Mouse (Mus musculus): ENCODE results near the gene Herpud1. TPM values are rescaled to one million over a fixed set of nuclear protein-coding genes. Genes with fewer than 3 reads are reported as not detected.
A peak's percentile ranks its signal among the peaks of the same experiment; 100 is the strongest.

Herpud1 gene
- polyA plus RNA-seq (2016; fragmentation: Nextera tagmentation; extraction: Ambion mirVana), result 76.5 and 84.4 TPM in 2 replicates

DNA sequence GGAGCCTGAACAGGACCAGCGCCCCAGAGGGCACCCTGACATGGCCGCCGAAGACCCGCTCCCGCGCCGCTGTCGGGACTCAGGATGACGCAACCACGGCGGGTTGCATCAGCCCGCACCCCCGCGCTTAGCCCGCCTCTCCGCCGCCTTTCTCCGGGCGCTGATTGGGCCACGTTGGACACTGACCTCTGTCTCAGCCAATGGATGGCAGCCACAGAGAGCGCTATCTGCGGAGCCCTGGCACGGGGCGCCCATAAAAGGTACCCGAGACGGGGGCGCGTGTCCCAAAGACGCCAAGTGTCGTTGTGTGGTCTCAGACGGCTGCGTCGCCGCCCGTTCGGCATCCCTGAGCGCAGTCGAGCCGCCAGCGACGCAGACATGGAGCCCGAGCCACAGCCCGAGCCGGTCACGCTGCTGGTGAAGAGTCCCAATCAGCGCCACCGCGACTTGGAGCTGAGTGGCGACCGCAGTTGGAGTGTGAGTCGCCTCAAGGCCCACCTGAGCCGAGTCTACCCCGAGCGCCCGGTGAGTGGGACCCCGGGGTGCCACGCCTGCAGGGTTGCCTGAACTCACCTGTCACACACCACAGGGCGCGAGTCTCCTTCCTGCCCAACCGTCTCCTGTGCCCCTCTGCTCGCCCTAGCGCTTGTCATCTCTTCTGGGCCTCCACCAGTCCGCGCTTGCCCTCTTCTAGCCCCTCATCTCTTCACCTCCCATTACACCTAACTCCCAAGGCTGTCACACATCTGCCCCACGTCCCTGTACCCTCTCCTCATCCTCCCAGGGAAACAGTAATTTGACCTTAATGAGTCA, at the start of gene Herpud1:
Gene Herpud1 (plus strand): TSS at position 225 of the 813 bp plus-strand sequence.
- Histone ChIP-seq H3K36me3 (peaks cover 27% of the 10 kb centered on the region), H3K4me1 (peaks cover 44% of the 10 kb centered on the region), H3K27ac (peak within 1 kb of the TSS; percentile 95), H3K9ac (peak within 1 kb of the TSS; percentile 98), H3K27me3 (replicated peaks) (0 out of 2 replicates have a peak, but pooled peaks cover 4% of the 10 kb centered on the region), H3K4me3 (peak within 1 kb of the TSS; percentile 90), H3K4me2 (peak within 1 kb of the TSS; percentile 88), H3K9me3 (replicated peaks) (no peaks in the 10 kb centered on the region)
- WGBS (ENCODE audit: insufficient replicate concordance), result under 1% methylated on average over 65 of the region's 65 CpGs
- ATAC-seq, result peak; percentile 95

- H3K4me1 ChIP-seq, result no peaks in the 10 kb centered on the region
- H3K4me2 ChIP-seq, result no peak overlapping the region
- H3K36me3 ChIP-seq, result no peaks in the 10 kb centered on the region
- no peak overlapping the region for H3K9ac ChIP-seq
- no peaks in the 10 kb centered on the region for H3K9me3 ChIP-seq (replicated peaks)
- no peak for ATAC-seq
- no peak overlapping the region for H3K27ac ChIP-seq
- WGBS (ENCODE audit: insufficient replicate concordance), result 60% methylated on average over 8 of the region's 8 CpGs
- H3K4me3 ChIP-seq, result no peak overlapping the region
- no peaks in the 10 kb centered on the region; the same call in 1 of the 2 replicates for H3K27me3 ChIP-seq (replicated peaks)
Measured at GRCm38 (mm10) chr8:94337559-94337958, 48.7 kb upstream of the Herpud1 start.

- no peak overlapping the region for H3K27ac ChIP-seq
- H3K27me3 ChIP-seq (replicated peaks), result no peaks in the 10 kb centered on the region; the same call in 1 of the 2 replicates
- 45% methylated on average over 7 of the region's 7 CpGs for WGBS (ENCODE audit: insufficient replicate concordance)
- H3K36me3 ChIP-seq, result no peaks in the 10 kb centered on the region
- no peak overlapping the region for H3K4me2 ChIP-seq
- H3K9me3 ChIP-seq (replicated peaks), result no peaks in the 10 kb centered on the region
- no peak overlapping the region for H3K9ac ChIP-seq
- no peak for ATAC-seq
- no peak overlapping the region for H3K4me3 ChIP-seq
- H3K4me1 ChIP-seq, result no peaks in the 10 kb centered on the region
Measured at GRCm38 (mm10) chr8:94340796-94341195, 45.4 kb upstream of the Herpud1 start.

- Histone ChIP-seq H3K27ac (no peak overlapping the region), H3K9me3 (replicated peaks) (no peaks in the 10 kb centered on the region), H3K36me3 (no peaks in the 10 kb centered on the region), H3K4me2 (no peak overlapping the region), H3K9ac (no peak overlapping the region), H3K4me1 (no peaks in the 10 kb centered on the region), H3K4me3 (no peak overlapping the region), H3K27me3 (replicated peaks) (no peaks in the 10 kb centered on the region; the same call in 1 of the 2 replicates)
- WGBS (ENCODE audit: insufficient replicate concordance), result 78% methylated on average over 10 of the region's 10 CpGs
- no peak for ATAC-seq
Measured at GRCm38 (mm10) chr8:94342691-94343090, 43.5 kb upstream of the Herpud1 start.

DNA sequence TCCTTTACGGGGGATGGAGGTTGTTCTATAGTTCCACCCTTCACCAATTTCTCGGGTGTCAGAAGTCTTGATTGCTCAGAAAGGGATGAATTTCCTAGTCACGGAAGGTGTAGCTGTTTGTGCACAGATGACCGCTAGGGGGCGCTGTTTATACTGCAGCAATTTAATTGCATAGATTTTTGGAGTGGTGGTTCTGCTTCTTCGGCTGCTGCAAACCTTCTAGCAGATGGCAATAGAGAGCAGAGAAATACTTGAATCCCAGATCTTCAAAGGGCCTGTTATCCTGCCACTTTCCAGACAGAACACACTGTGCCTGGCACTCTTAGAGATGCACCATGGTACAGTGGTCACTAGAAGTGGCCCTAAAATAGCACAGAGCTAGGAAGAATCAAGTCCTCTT, 42.9 kb upstream of the Herpud1 start:
- H3K27me3 ChIP-seq (replicated peaks), result no peaks in the 10 kb centered on the region; the same call in 1 of the 2 replicates
- no peak for ATAC-seq
- WGBS (ENCODE audit: insufficient replicate concordance), result 11% methylated on average over 6 of the region's 6 CpGs
- H3K36me3 ChIP-seq, result no peaks in the 10 kb centered on the region
- no peaks in the 10 kb centered on the region for H3K9me3 ChIP-seq (replicated peaks)
- no peak overlapping the region for H3K9ac ChIP-seq
- H3K4me2 ChIP-seq, result no peak overlapping the region
- H3K4me1 ChIP-seq, result no peaks in the 10 kb centered on the region
- H3K4me3 ChIP-seq, result no peak overlapping the region
- H3K27ac ChIP-seq, result no peak overlapping the region

GRCm38 (mm10) chr8:94343778-94344320, 42.4 kb upstream of the Herpud1 start:
- no peaks in the 10 kb centered on the region for H3K4me1 ChIP-seq
- ATAC-seq, result no peak
- H3K4me2 ChIP-seq, result no peak overlapping the region

DNA sequence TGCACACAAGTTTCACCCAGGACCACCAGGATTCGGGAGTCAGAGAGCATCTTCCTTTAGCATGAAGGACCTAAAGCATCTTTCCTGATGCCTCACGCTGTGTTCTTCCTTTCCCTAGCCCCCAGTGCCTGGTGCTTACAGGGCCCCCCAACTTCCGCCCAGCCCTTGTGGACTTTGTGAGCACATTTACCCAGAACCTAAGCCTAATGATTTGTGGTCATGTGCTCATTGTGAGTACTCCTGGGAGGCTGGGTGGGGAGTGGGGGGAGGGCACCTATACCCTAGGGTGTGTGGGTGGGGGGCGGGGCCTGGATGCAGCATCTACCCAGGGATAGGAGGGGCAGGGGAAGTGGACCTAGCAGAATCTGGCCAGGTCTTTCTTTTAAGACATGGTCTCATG, 40.6 kb upstream of the Herpud1 start:
- H3K9me3 ChIP-seq (replicated peaks), result no peaks in the 10 kb centered on the region
- no peak overlapping the region for H3K27ac ChIP-seq
- no peaks in the 10 kb centered on the region for H3K36me3 ChIP-seq
- H3K4me3 ChIP-seq, result no peak overlapping the region
- WGBS (ENCODE audit: insufficient replicate concordance), result 66% methylated on average over 4 of the region's 4 CpGs
- no peak for ATAC-seq
- no peaks in the 10 kb centered on the region; the same call in none of the 2 replicates for H3K27me3 ChIP-seq (replicated peaks)
- no peak overlapping the region for H3K9ac ChIP-seq
- no peak overlapping the region for H3K4me2 ChIP-seq
- H3K4me1 ChIP-seq, result no peaks in the 10 kb centered on the region

More at GRCm38 (mm10) chr8:94343778-94344320, 42.4 kb upstream of the Herpud1 start:
- WGBS (ENCODE audit: insufficient replicate concordance), result 68% methylated on average over 11 of the region's 11 CpGs
- Histone ChIP-seq H3K4me3 (no peak overlapping the region), H3K27me3 (replicated peaks) (no peaks in the 10 kb centered on the region; the same call in 1 of the 2 replicates), H3K27ac (no peak overlapping the region), H3K9ac (no peak overlapping the region), H3K9me3 (replicated peaks) (no peaks in the 10 kb centered on the region), H3K36me3 (no peaks in the 10 kb centered on the region)

DNA sequence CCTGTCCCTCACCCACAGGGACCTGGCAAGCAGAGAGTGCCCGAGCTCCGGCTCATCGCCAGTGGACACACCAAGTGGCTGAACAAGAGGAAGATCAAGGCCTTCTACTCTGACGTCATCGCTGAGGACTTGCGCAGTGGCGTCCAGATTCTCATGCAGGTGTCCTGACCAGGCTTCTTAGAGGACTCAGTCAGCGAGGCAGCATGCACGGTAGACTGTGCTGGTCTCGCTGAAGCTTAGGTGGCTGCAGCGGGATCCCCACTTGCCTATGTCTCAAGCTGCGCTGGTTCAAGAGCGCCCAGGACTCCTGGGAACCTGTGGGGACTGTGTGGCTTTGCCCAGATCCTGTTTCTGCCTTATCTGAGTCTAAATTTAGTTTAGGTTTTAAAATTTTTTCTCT, 40.0 kb upstream of the Herpud1 start:
- Histone ChIP-seq H3K9ac (no peak overlapping the region), H3K4me1 (no peaks in the 10 kb centered on the region), H3K4me2 (no peak overlapping the region), H3K36me3 (no peaks in the 10 kb centered on the region), H3K27ac (no peak overlapping the region), H3K27me3 (replicated peaks) (no peaks in the 10 kb centered on the region; the same call in none of the 2 replicates), H3K4me3 (no peak overlapping the region), H3K9me3 (replicated peaks) (no peaks in the 10 kb centered on the region)
- 72% methylated on average over 13 of the region's 13 CpGs for WGBS (ENCODE audit: insufficient replicate concordance)
- no peak for ATAC-seq

DNA sequence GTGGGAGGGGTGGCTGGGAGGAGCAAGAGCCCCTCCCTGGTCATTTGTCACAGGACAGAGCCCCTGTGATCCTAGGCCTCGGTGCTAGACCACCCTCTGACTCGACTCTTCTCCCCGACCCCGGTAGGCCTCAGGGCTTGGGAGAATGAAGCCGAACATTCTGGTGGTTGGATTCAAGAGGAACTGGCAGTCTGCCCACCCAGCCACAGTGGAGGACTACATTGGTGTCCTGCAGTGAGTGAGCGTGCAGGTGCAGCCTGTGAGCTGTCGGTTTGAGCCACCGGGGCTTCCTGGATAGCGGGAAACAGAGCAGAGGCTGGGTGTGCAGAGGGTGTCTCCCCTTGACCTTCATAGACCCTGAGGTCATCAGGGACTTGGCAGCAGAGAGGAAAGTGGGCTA, 37.8 kb upstream of the Herpud1 start:
- Histone ChIP-seq H3K36me3 (no peaks in the 10 kb centered on the region), H3K9me3 (replicated peaks) (no peaks in the 10 kb centered on the region), H3K4me3 (no peak overlapping the region), H3K27ac (no peak overlapping the region), H3K4me1 (no peaks in the 10 kb centered on the region), H3K27me3 (replicated peaks) (no peaks in the 10 kb centered on the region; the same call in none of the 2 replicates), H3K9ac (no peak overlapping the region), H3K4me2 (no peak overlapping the region)
- no peak for ATAC-seq
- WGBS (ENCODE audit: insufficient replicate concordance), result 71% methylated on average over 9 of the region's 9 CpGs

DNA sequence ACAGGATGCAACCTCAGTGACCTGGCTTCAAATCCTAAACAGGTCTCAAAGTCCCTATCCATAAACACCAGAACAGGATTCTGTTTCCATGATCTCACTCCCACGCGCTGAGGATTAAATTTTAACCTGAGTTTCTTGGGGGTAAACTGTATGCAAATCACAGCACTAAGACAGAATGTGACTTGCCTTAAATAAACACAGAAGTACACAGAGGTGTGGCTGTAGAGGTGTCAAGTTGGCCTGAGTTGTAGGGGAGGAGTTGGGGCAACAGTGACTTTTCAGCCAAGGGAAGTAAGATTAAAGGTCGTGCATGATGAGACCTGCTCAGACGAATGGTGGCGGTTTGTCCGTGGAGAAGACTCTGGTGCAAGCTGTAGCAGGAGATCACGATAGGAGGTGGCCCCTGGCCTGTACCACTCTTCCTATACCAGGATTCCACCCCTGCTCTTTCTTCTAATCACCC, 32.1 kb upstream of the Herpud1 start:
- Histone ChIP-seq H3K9me3 (replicated peaks) (no peaks in the 10 kb centered on the region), H3K4me1 (no peaks in the 10 kb centered on the region), H3K27ac (peak overlapping the region; percentile 55), H3K36me3 (no peaks in the 10 kb centered on the region), H3K27me3 (replicated peaks) (no peaks in the 10 kb centered on the region; the same call in 1 of the 2 replicates), H3K9ac (no peak overlapping the region), H3K4me3 (no peak overlapping the region), H3K4me2 (no peak overlapping the region)
- 0 out of 2 replicates have a peak, but pooled peaks have one; percentile 13 for ATAC-seq
- WGBS (ENCODE audit: insufficient replicate concordance), result 63% methylated on average over 7 of the region's 7 CpGs

GRCm38 (mm10) chr8:94354571-94354970, 31.7 kb upstream of the Herpud1 start:
- WGBS (ENCODE audit: insufficient replicate concordance), result 42% methylated on average over 4 of the region's 4 CpGs
- no peak overlapping the region for H3K4me3 ChIP-seq
- H3K36me3 ChIP-seq, result no peaks in the 10 kb centered on the region
- H3K9me3 ChIP-seq (replicated peaks), result no peaks in the 10 kb centered on the region
- no peak overlapping the region for H3K9ac ChIP-seq
- peak overlapping the region; percentile 55 for H3K27ac ChIP-seq
- no peaks in the 10 kb centered on the region; the same call in 1 of the 2 replicates for H3K27me3 ChIP-seq (replicated peaks)
- H3K4me1 ChIP-seq, result no peaks in the 10 kb centered on the region
- 0 out of 2 replicates have a peak, but pooled peaks have one; percentile 19 for ATAC-seq
- H3K4me2 ChIP-seq, result no peak overlapping the region

DNA sequence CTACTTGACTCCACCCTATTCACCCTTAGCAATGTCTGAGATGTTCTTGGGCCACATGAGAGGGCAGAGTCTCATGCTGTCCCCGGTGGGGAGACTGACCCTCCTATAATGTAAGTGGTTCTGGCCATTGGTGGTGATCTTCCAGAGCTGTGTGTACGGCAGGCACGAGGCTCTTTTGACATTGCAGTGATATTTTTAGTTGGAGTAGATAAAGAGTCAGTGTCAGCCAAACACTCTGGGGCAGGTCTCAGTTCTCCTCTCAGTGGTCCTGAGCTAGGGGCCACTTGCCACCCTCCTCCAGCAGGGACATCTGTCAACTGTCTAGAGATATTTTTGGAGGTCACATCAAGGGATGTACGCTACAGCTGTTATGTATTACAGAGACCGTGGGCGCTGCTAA, 29.0 kb upstream of the Herpud1 start:
- Histone ChIP-seq H3K4me1 (no peaks in the 10 kb centered on the region), H3K27me3 (replicated peaks) (no peaks in the 10 kb centered on the region), H3K9me3 (replicated peaks) (no peaks in the 10 kb centered on the region), H3K9ac (no peak overlapping the region), H3K27ac (no peak overlapping the region), H3K4me2 (no peak overlapping the region), H3K4me3 (no peak overlapping the region), H3K36me3 (no peaks in the 10 kb centered on the region)
- 54% methylated on average over 6 of the region's 6 CpGs for WGBS (ENCODE audit: insufficient replicate concordance)
- ATAC-seq, result no peak
